Mouse (Mus musculus): Measurements from ENCODE around the gene Ppie.
"Not testable (repeated sequence)": the region's sequence is repeated elsewhere in the genome, so short reads cannot be mapped to it uniquely, and the experiment has no call there.

Gene Ppie

DNA sequence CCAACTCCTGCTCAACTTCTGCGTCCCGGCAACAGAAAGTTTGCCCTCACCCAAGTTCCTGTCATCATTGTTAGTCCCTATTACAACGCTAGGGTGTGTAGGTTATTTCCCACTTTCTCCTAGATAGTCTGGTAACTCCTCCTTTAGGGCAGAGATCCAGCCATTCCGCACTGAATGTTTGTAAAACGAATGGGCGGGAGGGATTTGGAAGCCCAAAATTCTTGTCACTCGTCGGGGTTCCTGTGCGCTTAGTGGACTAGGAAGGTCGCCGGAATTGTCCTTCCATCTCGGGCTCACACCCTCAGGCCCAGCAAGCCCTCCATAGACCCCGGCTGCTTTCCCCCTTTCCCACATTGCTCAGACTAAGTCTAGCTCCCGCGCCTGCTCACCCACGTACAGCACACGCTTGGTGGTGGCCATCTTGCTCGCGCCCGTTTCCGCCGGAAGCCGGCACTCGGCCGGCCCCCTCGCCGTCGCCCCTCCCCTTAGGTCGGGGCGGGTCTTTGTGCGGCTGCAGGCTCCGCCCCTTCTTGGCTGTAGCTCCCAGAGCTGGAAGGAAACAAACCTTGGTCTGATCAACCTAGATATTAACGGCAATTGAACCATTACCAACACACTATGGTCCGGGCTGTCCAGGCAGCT is at the start of gene Ppie:
TSS of gene Ppie (minus strand) at position 439 of the 642 bp plus-strand sequence.
- DNase-seq = peak; percentile 92 to 93

GRCm38 (mm10) chr4:123184816-123185215 is 45.1 kb upstream of the Ppie start:
- DNase-seq = peak in 1 of 2 experiments; percentile 39

DNA sequence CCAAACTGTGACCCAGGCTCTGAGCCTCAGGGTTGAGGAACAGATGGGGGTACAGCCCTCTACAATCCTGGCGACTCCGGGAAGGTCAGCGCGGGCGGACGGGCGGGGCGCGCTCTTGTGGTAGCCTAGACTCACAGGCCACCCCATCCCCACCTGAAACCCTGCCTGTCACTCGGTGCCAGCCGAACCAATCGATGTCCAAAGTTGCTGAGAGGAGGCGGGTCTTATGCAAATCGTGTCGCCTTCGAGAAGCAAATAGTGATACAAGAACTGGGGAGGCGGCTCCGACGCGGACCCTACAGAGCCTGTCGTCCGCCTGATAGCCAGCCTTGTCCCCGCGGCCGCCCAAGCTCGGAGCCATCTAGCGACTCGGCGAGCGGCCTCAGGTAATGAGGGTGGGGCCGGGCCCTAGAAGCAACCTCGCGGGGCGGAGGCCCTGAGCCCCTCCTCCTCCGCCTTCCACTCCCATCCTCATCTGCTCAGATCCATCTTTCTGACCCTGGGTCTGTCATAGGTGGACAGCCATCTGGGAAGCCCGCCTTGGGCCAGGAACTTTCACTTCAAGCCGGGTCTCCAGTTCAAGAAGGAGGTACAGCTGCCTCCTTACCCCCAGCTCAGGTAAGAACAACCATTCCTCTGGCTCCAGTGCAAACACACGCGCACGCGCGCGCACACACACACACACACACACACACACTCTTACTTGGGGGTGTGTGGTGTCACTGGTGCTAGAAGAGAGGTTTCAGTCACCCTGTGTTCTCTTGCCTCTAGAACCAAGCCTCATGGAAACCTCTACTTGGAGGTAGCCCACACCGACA is 43.7 kb upstream of the Ppie start:
- DNase-seq = peak; percentile 91 to 92

DNA sequence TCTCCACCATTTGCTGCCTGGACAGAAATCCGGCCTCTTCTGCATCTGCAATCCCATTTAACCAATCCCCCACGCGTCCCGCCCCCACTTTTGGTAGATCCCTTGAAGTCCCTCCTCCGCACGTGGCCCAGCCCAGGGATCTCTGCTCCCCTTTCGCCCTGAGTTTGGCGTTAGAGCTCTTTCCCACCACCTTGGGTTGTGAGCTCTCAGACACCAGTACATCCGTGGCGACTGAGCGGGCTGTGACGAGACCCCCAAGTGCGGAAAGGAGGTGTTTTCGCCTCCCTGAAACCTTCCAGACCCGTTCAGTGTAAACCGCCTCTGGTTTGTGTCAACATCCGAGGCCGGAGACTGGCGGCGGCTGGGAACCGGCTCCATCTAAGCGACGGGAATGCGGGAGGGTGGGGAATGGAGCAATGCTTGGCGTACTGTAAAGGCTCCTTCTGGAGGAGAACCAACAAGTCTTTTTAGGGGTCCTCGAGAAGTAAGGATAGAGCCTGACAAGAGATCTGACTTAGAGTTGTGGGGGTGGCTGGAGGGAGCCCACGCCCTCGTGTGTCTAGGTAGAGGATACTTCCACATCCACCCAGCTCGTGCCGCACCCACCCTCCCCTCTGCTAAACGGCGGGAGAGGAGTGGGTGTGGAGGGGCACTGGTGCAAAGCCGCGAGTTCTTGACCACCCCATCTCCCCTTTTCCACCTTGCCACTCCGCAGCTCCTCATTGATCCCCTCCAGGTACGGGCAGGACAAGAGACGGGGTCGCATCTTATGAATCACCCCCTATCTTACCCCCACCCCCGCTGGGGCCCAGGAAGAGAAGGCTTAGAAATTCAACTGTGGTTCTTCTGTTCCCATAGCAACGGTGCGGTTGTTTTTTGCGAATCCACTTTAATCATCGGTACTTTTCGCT is 42.8 kb upstream of the Ppie start, which contains the start of gene Hpcal4:
TSS of gene Hpcal4 (plus strand) at position 900 of the 911 bp plus-strand sequence.
- peak; percentile 60 to 63 for DNase-seq

GRCm38 (mm10) chr4:123171811-123172210 is 32.1 kb upstream of the Ppie start:
- peak; percentile 30 to 37 for DNase-seq

DNA sequence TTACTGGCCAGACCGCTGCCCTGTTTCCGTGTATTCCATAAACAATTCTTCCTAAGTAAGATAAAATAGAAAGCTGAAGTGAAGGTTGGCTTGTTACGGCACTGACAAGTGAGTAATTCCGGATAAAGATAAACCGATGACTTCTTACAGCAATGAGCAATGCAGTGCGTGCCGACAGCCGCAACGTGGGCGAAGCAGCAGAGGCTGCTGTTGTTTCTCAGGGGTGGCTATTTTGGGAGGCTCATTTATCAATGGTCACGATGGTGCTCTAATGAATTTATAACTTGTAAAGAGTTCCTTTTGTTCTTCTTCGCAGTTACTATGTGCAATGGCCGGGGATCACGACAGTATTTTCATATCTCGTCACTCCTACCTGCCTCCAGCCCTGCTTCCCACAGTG is 24.4 kb upstream of the Ppie start:
- DNase-seq = no peak

DNA sequence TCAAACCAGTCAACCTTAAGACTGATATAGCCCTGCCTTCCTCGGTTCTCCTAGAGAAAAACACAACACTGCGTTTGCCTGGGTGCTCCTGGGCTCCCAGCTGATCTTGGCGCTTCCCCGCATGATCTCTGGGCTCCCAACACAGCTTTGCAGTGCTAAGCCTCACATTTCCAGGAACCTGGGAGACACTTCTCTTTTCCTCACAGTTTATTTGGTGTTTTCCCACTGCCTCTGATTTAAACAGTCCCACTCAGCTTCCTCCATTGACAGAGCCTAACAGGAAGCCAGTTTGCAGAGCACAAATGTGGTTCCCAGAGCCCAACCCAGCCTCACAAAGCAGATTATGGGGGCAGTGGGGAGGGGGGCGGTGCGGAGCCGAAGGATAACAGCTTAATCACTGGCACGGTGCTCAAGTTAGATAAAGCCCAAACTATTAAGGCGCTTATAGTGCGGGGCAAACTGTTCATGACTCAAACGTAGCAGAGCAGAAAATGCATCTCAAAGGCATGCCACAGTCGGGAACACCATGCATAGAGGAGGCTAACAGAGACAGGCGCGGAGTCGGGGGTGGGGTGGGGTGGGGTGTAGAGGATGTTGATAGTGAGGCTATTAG is 22.7 kb upstream of the Ppie start:
- no peak for DNase-seq

DNA sequence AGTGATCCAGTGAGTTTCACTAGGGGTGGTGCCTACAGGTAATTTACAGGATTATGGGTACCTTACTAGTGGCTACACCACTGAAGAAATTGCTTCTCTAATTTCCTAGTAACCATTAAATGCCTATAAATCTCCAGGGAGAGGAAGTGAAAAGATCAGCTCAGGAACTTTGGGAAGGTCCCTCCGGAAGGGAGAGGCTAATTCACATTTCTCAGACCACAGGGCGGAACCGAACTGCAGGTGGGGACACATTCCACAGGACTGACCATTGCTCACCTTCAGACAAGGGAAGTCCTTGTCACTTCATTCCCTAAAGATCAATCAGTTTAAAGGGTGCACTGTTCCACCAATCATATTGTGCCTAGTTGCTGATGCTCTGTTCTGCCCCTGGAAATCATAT is 21.5 kb upstream of the Ppie start:
- DNase-seq = not testable (repeated sequence)

- DNase-seq = peak; percentile 57 to 64
These were observed 20.8 kb upstream of the Ppie start for GRCm38 (mm10) chr4:123160571-123160970.

DNA sequence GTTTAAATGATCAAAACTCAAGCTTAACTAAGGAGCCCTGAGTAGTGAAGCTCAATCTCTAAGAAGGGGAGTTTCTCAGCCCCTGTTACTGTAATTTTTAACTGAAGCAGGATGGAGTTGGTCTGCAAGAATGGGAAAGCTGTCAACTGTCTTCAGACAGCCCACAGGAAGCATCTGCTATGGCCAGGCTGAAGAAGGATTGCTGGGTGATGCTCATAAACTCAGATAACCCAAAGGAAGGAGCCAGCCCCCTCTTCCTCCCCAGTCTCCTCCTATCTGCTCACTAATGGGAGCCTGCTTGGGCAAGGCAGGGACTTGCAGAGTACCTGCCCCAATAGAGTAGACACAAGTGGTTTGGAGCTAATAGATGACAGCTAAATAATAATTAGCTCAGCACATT is 16.1 kb upstream of the Ppie start:
- DNase-seq = no peak

- no peak for DNase-seq
These were observed 15.7 kb upstream of the Ppie start for GRCm38 (mm10) chr4:123155427-123155826.

- peak; percentile 59 to 78 for DNase-seq
These were observed 15.3 kb upstream of the Ppie start for GRCm38 (mm10) chr4:123155004-123155403.

- DNase-seq = no peak
These were observed 13.2 kb upstream of the Ppie start for GRCm38 (mm10) chr4:123152976-123153375.

GRCm38 (mm10) chr4:123152003-123152402 is 12.3 kb upstream of the Ppie start:
- DNase-seq = no peak

DNA sequence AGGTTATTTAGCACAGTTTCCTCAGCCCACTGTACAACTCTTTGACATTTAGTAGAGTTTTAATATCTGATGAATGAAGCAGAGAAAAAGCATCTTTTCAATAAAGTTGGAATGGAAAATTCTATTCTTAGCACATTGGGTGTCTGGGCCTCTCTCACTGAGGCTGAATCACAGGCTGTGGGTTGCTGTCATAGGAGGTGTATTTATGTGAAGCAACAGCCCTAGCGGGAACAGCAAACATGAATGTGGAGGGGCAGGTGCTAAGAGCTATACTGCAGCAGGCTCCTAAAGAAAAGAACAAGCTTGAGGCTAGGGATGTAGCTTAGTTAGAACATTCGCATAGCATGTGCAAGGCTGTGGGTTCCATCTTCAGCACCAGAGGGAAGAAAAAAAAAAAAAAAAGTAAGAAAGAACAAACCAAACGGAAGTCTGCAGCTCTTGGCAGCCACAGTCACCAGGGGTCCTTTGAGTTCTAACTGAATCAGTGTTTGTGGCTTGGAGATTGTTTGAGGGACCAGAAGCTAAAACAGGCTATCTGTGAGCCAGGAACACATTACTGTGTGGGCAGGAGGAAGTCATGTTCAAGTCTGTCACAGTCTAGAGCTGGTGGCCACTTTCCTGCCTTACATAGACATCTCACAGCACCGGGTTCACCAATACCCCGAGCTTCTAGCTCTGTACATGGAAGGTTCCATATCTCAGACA is 7.8 kb upstream of the Ppie start:
- DNase-seq = no peak

GRCm38 (mm10) chr4:123137551-123137950 is 2.2 kb downstream of the Ppie start:
- no peak for DNase-seq

DNA sequence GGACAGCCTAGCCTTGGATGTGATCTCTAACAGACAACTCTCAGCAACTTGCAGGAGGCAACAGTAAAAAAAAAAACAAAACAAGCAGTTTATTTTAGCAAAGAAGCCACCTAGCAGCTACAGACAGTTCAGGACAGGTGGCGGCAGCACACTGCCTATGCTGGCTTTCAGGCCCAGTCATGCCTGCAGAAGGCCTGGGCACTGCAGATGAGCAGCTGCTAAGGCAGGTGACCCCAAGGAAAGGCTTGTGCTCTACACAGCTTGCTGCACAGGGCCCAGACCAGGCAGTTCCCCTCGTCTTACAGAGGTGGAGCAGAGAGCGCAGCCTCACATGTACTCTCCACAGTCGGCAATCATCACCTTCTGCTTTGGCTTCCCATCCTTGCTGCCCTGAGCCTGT is 12.7 kb downstream of the Ppie start:
- peak; percentile 54 to 58 for DNase-seq

DNA sequence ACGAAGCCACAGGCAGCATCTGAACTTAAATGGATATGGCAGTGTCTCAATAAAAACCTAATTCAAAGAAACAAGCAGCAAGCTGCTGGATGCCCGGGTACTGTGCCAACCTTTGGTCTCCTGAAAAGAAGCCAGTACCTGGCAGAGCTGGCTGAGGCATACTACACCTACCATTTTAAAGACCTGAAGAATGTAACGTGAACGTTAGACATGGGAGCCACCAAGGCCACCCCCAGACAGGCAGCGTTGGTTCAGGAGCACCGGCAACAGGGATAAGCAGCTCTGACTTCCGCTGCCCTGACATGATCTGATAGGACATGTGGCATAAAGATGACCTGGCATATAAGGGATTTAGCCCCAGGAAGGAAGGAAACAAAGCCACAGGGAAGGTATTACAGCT is 13.1 kb downstream of the Ppie start:
- DNase-seq = peak; percentile 72 to 75

- no peak for DNase-seq
These were observed 18.5 kb downstream of the Ppie start for GRCm38 (mm10) chr4:123121286-123121685.

DNA sequence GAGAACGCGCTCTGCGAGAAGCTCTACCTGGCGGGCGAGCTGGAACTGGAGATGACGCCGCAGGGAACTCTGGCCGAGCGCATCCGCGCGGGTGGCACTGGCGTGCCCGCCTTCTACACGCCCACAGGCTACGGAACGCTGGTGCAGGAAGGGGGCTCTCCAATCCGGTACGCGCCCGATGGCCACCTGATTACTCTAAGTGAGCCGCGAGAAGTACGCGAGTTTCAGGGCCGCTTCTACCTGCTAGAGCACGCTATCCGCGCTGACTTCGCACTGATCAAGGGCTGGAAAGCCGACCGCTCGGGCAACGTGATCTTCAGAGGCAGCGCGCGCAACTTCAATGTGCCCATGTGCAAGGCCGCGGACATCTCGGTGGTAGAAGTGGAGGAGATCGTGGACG is 23.1 kb downstream of the Ppie start:
- peak; percentile 40 to 43 for DNase-seq

DNA sequence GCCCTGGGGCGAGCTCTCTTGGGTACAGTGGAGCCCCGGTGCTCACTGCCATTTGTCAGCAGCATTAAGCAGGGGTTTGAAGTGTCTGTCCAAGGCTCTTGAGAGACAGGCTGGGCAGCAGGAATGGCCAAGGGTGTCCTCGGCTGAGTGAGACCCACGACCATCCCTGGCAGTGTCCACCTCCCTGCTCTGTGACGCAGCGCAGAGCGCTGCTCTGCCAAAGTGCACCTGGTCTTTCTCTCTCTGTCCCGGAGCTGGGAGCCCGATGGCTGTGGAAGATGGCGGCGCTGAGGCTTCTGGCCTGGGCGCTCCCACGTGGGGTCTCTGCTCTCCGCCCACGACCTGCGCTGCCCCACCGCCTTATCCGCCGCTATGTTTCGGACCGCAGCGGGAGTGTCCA is 23.7 kb downstream of the Ppie start, which contains the start of gene Oxct2b:
TSS of gene Oxct2b (plus strand) at position 256 of the 400 bp plus-strand sequence.
- peak in 1 of 2 experiments; percentile 33 for DNase-seq

GRCm38 (mm10) chr4:123114651-123115050 is 25.1 kb downstream of the Ppie start:
- not testable (repeated sequence) for DNase-seq
